17 mouse cellular contexts compared by ENCODE assay signal in the genomic region with DNA sequence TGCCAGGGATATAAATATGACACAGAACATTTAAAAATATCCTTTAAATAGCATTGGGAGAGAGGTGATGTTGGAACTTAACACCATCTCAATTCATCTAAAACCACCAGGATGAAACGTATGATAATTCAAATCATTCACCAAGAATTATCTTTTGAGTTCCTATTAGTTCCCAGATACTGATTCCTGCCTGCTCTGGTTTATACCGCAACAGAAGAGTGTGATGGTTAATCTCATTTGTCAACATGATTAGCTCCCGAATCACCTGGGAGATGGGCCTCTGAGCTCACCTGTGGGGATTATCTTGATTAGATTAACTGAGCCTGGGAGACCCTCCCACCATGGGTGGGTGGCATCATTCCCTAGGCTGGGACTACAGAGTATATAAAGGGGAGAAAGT.
"Had no signal": no experiment of that assay in that cellular context is flagged by ENCODE, and none has a peak within 500 bp of the region (broad histone marks: within the 10 kb centered on the region; RNA-seq: fewer than 3 reads in every experiment).

No protein-coding gene starts in this region.

- H3K9me3 ChIP-seq: neural tube, embryonic 12.5 days; neural tube, embryonic 13.5 days; neural tube, embryonic 15.5 days; stomach, embryonic 15.5 days had no signal

- H3K27ac ChIP-seq: neural tube, embryonic 12.5 days; neural tube, embryonic 13.5 days; neural tube, embryonic 15.5 days; stomach, embryonic 15.5 days; stomach, postnatal 0 days had no signal

- H3K4me3 ChIP-seq: neural tube, embryonic 12.5 days; neural tube, embryonic 13.5 days; neural tube, embryonic 15.5 days; stomach, embryonic 15.5 days had no signal

- H3K27me3 ChIP-seq: neural tube, embryonic 12.5 days; neural tube, embryonic 13.5 days; neural tube, embryonic 15.5 days; stomach, embryonic 15.5 days had no signal

- H3K4me2 ChIP-seq: neural tube, embryonic 12.5 days; neural tube, embryonic 13.5 days; neural tube, embryonic 15.5 days; stomach, embryonic 15.5 days had no signal

- H3K9ac ChIP-seq: neural tube, embryonic 12.5 days; neural tube, embryonic 13.5 days; neural tube, embryonic 15.5 days; stomach, embryonic 15.5 days had no signal

- DNase-seq: retina, postnatal 1 day; right cerebral cortex, adult 18-20 months; right cerebral cortex, postnatal 14 days; right cerebral cortex, postnatal 25 days; right cerebral cortex, postnatal 4 days; spleen, adult 18-20 months; thymus, adult 18-20 months; thymus, adult 2 months; thymus, postnatal 14 days; thymus, postnatal 25 days; thymus, postnatal 36 days; thymus, postnatal 4 days had no signal

- H3K4me1 ChIP-seq: neural tube, embryonic 12.5 days; stomach, embryonic 15.5 days had no signal

- H3K36me3 ChIP-seq: neural tube, embryonic 12.5 days; neural tube, embryonic 13.5 days; neural tube, embryonic 15.5 days; stomach, embryonic 15.5 days had no signal
